Mouse (Mus musculus): ENCODE measurements at regions not wholly inside any gene's neighbourhood (a gene's known extent, or its start where the extent isn't known, plus 50 kb on each side); places are given as distances from the start of the nearest gene placed in this dataset.

GRCm38 (mm10) chr7:145135971-145136370 lies 71.9 kb downstream of the 1810010D01Rik start:
- no peak for DNase-seq (ENCODE audit: low spot score)

- DNase-seq (ENCODE audit: low spot score): no peak
Measured at GRCm38 (mm10) chr7:145132506-145132905, 75.4 kb downstream of the 1810010D01Rik start.

- no peak for DNase-seq (ENCODE audit: low spot score)
Measured at GRCm38 (mm10) chr7:145131438-145132159, 76.3 kb downstream of the 1810010D01Rik start.

- no peak for DNase-seq (ENCODE audit: low spot score)
Measured at GRCm38 (mm10) chr7:145129971-145130370, 77.9 kb downstream of the 1810010D01Rik start.

GRCm38 (mm10) chr7:145127661-145128060 lies 80.3 kb downstream of the 1810010D01Rik start:
- DNase-seq (ENCODE audit: low spot score): no peak

GRCm38 (mm10) chr7:145127180-145127579 lies 80.7 kb downstream of the 1810010D01Rik start:
- DNase-seq (ENCODE audit: low spot score): no peak

- no peak for DNase-seq (ENCODE audit: low spot score)
Measured at GRCm38 (mm10) chr7:145123996-145124601, 83.8 kb downstream of the 1810010D01Rik start.

- DNase-seq (ENCODE audit: low spot score): no peak
Measured at GRCm38 (mm10) chr7:145122471-145122870, 85.4 kb downstream of the 1810010D01Rik start.

GRCm38 (mm10) chr7:145118406-145118805 lies 89.5 kb downstream of the 1810010D01Rik start:
- DNase-seq (ENCODE audit: low spot score): no peak

GRCm38 (mm10) chr7:145114660-145115059 lies 93.3 kb downstream of the 1810010D01Rik start:
- DNase-seq (ENCODE audit: low spot score): no peak

- no peak for DNase-seq (ENCODE audit: low spot score)
Measured at GRCm38 (mm10) chr7:145114145-145114544, 93.8 kb downstream of the 1810010D01Rik start.

GRCm38 (mm10) chr7:145112887-145113531 lies 94.9 kb downstream of the 1810010D01Rik start:
- no peak for DNase-seq (ENCODE audit: low spot score)

GRCm38 (mm10) chr7:145112146-145112830 lies 95.6 kb downstream of the 1810010D01Rik start:
- DNase-seq (ENCODE audit: low spot score): peak; percentile 57

- peak; percentile 76 for DNase-seq (ENCODE audit: low spot score)
Measured at GRCm38 (mm10) chr7:145111252-145112131, 96.4 kb downstream of the 1810010D01Rik start.

GRCm38 (mm10) chr7:145110657-145111251 lies 97.2 kb downstream of the 1810010D01Rik start:
- DNase-seq (ENCODE audit: low spot score): peak; percentile 69

- no peak for DNase-seq (ENCODE audit: low spot score)
Measured at GRCm38 (mm10) chr7:145110028-145110427, 97.9 kb downstream of the 1810010D01Rik start.

- no peak for DNase-seq (ENCODE audit: low spot score)
Measured at GRCm38 (mm10) chr7:145109471-145109870, 98.4 kb downstream of the 1810010D01Rik start.

GRCm38 (mm10) chr7:145108994-145109393 lies 98.9 kb downstream of the 1810010D01Rik start:
- no peak for DNase-seq (ENCODE audit: low spot score)

GRCm38 (mm10) chr7:145107575-145108170 lies 100.2 kb downstream of the 1810010D01Rik start:
- no peak for DNase-seq (ENCODE audit: low spot score)

- DNase-seq (ENCODE audit: low spot score): peak; percentile 69
Measured at GRCm38 (mm10) chr7:145106494-145106849, 101.4 kb downstream of the 1810010D01Rik start.
